Mouse (Mus musculus): ENCODE measurements around the gene Htra1. TPM values are rescaled to one million over a fixed set of nuclear protein-coding genes. Genes with fewer than 3 reads are reported as not detected.

Gene Htra1
- total RNA-seq, 1 experiment, result 96.3 TPM

- DNase-seq (ENCODE audit: low read depth, low spot score), result no peak
- no peaks in the 10 kb centered on the region for H3K36me3 ChIP-seq (ENCODE audit: control insufficient read depth, insufficient read depth, low read length, poor library complexity, severe bottlenecking)
- H3K4me1 ChIP-seq (ENCODE audit: control insufficient read depth in 2 of 2, insufficient read depth in 2 of 2, low read length in 2 of 2, poor library complexity in 1 of 2), result peaks cover 0 to 3% of the 10 kb centered on the region in 2 experiments; a peak in 1 of 4 replicates
- no peak overlapping the region for H3K27ac ChIP-seq (ENCODE audit: insufficient read depth, low read depth, low read length, poor library complexity, severe bottlenecking)
- H3K9ac ChIP-seq (ENCODE audit: insufficient read depth, low read depth, low read length, poor library complexity, severe bottlenecking), result no peak overlapping the region
- no peak overlapping the region for H3K4me3 ChIP-seq (ENCODE audit: insufficient read depth in 1 of 2, low read depth in 1 of 2, low read length in 2 of 2, poor library complexity in 1 of 2, severe bottlenecking in 1 of 2)
- TF ChIP-seq MAFK (IDR thresholded peaks at IDR 0.05; ENCODE audit: insufficient read depth, low read depth, low read length), result no peak
- TF ChIP-seq ZC3H11A (IDR thresholded peaks at IDR 0.05; ENCODE audit: borderline replicate concordance, low read depth, low read length), result no peak
- no peak for TF ChIP-seq HCFC1 (IDR thresholded peaks at IDR 0.05; ENCODE audit: borderline replicate concordance, insufficient read depth, low read length)
- no peak for TF ChIP-seq ZNF384 (IDR thresholded peaks at IDR 0.05; ENCODE audit: low read depth, low read length)
- TF ChIP-seq CHD2 (IDR thresholded peaks at IDR 0.05; ENCODE audit: low read depth, low read length), result no peak
- H3K9me3 ChIP-seq (ENCODE audit: control insufficient read depth, insufficient read depth, low read depth, low read length), result no peaks in the 10 kb centered on the region
- in situ Hi-C loops (cut with MboI; ENCODE audit: low sequenced_read_pairs in 2 of 2, unreplicated experiment in 2 of 2), result no loop called here
Measured at GRCm38 (mm10) chr7:130958551-130958950, 22.6 kb downstream of the Htra1 start.

DNA sequence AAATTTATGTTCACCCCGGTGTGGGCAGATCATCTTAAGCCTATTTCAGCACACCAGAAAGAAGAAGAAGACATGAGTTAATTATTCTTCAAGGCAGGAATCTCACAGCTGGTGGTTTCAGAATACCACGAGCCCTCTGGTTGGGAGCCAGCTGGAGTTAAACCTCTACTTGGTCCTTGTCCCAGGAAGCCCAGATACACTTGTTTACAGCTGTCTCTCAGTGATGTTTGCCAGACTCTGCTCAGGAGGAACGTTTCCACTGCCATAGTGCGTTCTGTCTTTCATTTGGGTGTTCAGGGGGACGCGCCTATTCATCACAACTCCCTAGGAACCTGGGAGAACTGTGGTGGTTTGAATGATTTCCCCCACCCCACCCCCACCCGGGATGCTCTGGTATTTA is 24.0 kb downstream of the Htra1 start:
- Histone ChIP-seq H3K36me3 (ENCODE audit: control insufficient read depth, insufficient read depth, low read length, poor library complexity, severe bottlenecking) (no peaks in the 10 kb centered on the region), H3K9ac (ENCODE audit: insufficient read depth, low read depth, low read length, poor library complexity, severe bottlenecking) (no peak overlapping the region), H3K4me3 (ENCODE audit: insufficient read depth in 1 of 2, low read depth in 1 of 2, low read length in 2 of 2, poor library complexity in 1 of 2, severe bottlenecking in 1 of 2) (no peak overlapping the region), H3K27ac (ENCODE audit: insufficient read depth, low read depth, low read length, poor library complexity, severe bottlenecking) (no peak overlapping the region), H3K9me3 (ENCODE audit: control insufficient read depth, insufficient read depth, low read depth, low read length) (no peaks in the 10 kb centered on the region), H3K4me1 (ENCODE audit: control insufficient read depth in 2 of 2, insufficient read depth in 2 of 2, low read length in 2 of 2, poor library complexity in 1 of 2) (peaks cover under 1 to 3% of the 10 kb centered on the region in 2 experiments; a peak in 1 of 4 replicates)
- DNase-seq (ENCODE audit: low read depth, low spot score), result no peak
- TF ChIP-seq ZC3H11A (IDR thresholded peaks at IDR 0.05; ENCODE audit: borderline replicate concordance, low read depth, low read length), result no peak
- no peak for TF ChIP-seq HCFC1 (IDR thresholded peaks at IDR 0.05; ENCODE audit: borderline replicate concordance, insufficient read depth, low read length)
- TF ChIP-seq MAFK (IDR thresholded peaks at IDR 0.05; ENCODE audit: insufficient read depth, low read depth, low read length), result no peak
- no peak for TF ChIP-seq ZNF384 (IDR thresholded peaks at IDR 0.05; ENCODE audit: low read depth, low read length)
- in situ Hi-C loops (cut with MboI; ENCODE audit: low sequenced_read_pairs in 2 of 2, unreplicated experiment in 2 of 2), result no loop called here

- no peak overlapping the region for H3K4me3 ChIP-seq (ENCODE audit: insufficient read depth in 1 of 2, low read depth in 1 of 2, low read length in 2 of 2, poor library complexity in 1 of 2, severe bottlenecking in 1 of 2)
- H3K9ac ChIP-seq (ENCODE audit: insufficient read depth, low read depth, low read length, poor library complexity, severe bottlenecking), result no peak overlapping the region
- H3K9me3 ChIP-seq (ENCODE audit: control insufficient read depth, insufficient read depth, low read depth, low read length), result no peaks in the 10 kb centered on the region
- in situ Hi-C loops (cut with MboI; ENCODE audit: low sequenced_read_pairs in 2 of 2, unreplicated experiment in 2 of 2), result no loop called here
- H3K36me3 ChIP-seq (ENCODE audit: control insufficient read depth, insufficient read depth, low read length, poor library complexity, severe bottlenecking), result no peaks in the 10 kb centered on the region
- no peak for DNase-seq (ENCODE audit: low read depth, low spot score)
- H3K4me1 ChIP-seq (ENCODE audit: control insufficient read depth in 2 of 2, insufficient read depth in 2 of 2, low read length in 2 of 2, poor library complexity in 1 of 2), result peaks cover 4 to 14% of the 10 kb centered on the region in 2 experiments; a peak in 2 of 4 replicates
- H3K27ac ChIP-seq (ENCODE audit: insufficient read depth, low read depth, low read length, poor library complexity, severe bottlenecking), result no peak overlapping the region
- TF ChIP-seq HCFC1 (IDR thresholded peaks at IDR 0.05; ENCODE audit: borderline replicate concordance, insufficient read depth, low read length), result no peak
Measured at GRCm38 (mm10) chr7:130961429-130961828, 25.5 kb downstream of the Htra1 start.

DNA sequence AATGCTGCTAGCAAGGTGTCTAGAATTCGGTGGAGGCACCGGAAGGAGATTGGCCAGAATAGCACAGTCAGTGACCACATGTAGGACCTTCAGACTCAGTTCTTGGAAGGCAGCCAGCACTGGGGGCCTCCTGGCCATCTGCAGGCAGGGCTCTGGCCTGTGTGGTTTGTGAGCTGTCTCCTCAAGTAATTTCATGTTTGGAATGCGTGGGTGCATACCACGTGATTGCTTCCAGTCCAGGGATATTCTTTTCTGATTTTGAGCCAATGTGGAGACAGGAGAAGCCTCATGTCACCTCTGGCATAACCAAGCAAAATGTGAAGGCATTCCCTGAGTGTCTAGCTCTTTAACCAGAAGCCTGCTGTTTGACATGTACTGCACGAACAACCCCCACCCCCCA is 28.8 kb downstream of the Htra1 start:
- peaks cover 4 to 11% of the 10 kb centered on the region in 2 experiments; a peak in 2 of 4 replicates for H3K4me1 ChIP-seq (ENCODE audit: control insufficient read depth in 2 of 2, insufficient read depth in 2 of 2, low read length in 2 of 2, poor library complexity in 1 of 2)
- in situ Hi-C loops (cut with MboI; ENCODE audit: low sequenced_read_pairs in 2 of 2, unreplicated experiment in 2 of 2), result no loop called here
- no peak for DNase-seq (ENCODE audit: low read depth, low spot score)
- no peak overlapping the region for H3K4me3 ChIP-seq (ENCODE audit: insufficient read depth in 1 of 2, low read depth in 1 of 2, low read length in 2 of 2, poor library complexity in 1 of 2, severe bottlenecking in 1 of 2)
- no peak overlapping the region for H3K27ac ChIP-seq (ENCODE audit: insufficient read depth, low read depth, low read length, poor library complexity, severe bottlenecking)
- H3K9ac ChIP-seq (ENCODE audit: insufficient read depth, low read depth, low read length, poor library complexity, severe bottlenecking), result no peak overlapping the region
- no peaks in the 10 kb centered on the region for H3K9me3 ChIP-seq (ENCODE audit: control insufficient read depth, insufficient read depth, low read depth, low read length)
- TF ChIP-seq ZC3H11A (IDR thresholded peaks at IDR 0.05; ENCODE audit: borderline replicate concordance, low read depth, low read length) (no peak), ZNF384 (IDR thresholded peaks at IDR 0.05; ENCODE audit: low read depth, low read length) (no peak), CHD2 (IDR thresholded peaks at IDR 0.05; ENCODE audit: low read depth, low read length) (no peak), HCFC1 (IDR thresholded peaks at IDR 0.05; ENCODE audit: borderline replicate concordance, insufficient read depth, low read length) (no peak), MAFK (IDR thresholded peaks at IDR 0.05; ENCODE audit: insufficient read depth, low read depth, low read length) (no peak)
- no peaks in the 10 kb centered on the region for H3K36me3 ChIP-seq (ENCODE audit: control insufficient read depth, insufficient read depth, low read length, poor library complexity, severe bottlenecking)

- Histone ChIP-seq H3K4me1 (ENCODE audit: control insufficient read depth in 2 of 2, insufficient read depth in 2 of 2, low read length in 2 of 2, poor library complexity in 1 of 2) (peaks cover 4 to 11% of the 10 kb centered on the region in 2 experiments; a peak in 2 of 4 replicates), H3K9ac (ENCODE audit: insufficient read depth, low read depth, low read length, poor library complexity, severe bottlenecking) (peak overlapping the region; percentile 40; the same call in 1 of the 2 replicates), H3K36me3 (ENCODE audit: control insufficient read depth, insufficient read depth, low read length, poor library complexity, severe bottlenecking) (no peaks in the 10 kb centered on the region), H3K27ac (ENCODE audit: insufficient read depth, low read depth, low read length, poor library complexity, severe bottlenecking) (no peak overlapping the region), H3K4me3 (ENCODE audit: insufficient read depth in 1 of 2, low read depth in 1 of 2, low read length in 2 of 2, poor library complexity in 1 of 2, severe bottlenecking in 1 of 2) (no peak overlapping the region), H3K9me3 (ENCODE audit: control insufficient read depth, insufficient read depth, low read depth, low read length) (no peaks in the 10 kb centered on the region)
- in situ Hi-C loops (cut with MboI; ENCODE audit: low sequenced_read_pairs in 2 of 2, unreplicated experiment in 2 of 2), result no loop called here
- DNase-seq (ENCODE audit: low read depth, low spot score), result no peak
- TF ChIP-seq HCFC1 (IDR thresholded peaks at IDR 0.05; ENCODE audit: borderline replicate concordance, insufficient read depth, low read length) (no peak), ZC3H11A (IDR thresholded peaks at IDR 0.05; ENCODE audit: borderline replicate concordance, low read depth, low read length) (no peak), ZNF384 (IDR thresholded peaks at IDR 0.05; ENCODE audit: low read depth, low read length) (no peak), CHD2 (IDR thresholded peaks at IDR 0.05; ENCODE audit: low read depth, low read length) (no peak), MAFK (IDR thresholded peaks at IDR 0.05; ENCODE audit: insufficient read depth, low read depth, low read length) (no peak)
Measured at GRCm38 (mm10) chr7:130965396-130965795, 29.5 kb downstream of the Htra1 start.
